ENCODE assay signal across 20 mouse cellular contexts in the genomic region with DNA sequence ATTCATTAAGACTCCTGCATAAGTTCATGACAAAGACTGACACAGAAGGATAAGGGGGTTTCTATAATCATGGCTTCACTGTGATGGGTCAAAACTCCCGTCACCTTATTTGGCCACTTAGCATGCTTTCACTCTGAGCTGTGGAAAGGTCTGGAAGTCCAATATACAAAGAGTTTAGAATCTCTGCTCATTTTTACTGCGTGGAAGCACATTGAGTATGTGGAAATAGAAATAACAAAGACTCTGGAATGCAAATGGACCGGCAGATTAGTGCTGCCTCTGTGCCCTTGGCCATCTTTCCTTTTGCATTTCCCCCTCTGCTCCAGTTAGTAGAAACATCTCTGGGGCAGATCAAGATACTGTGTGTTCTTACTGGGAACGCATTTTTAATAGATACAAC.
"Had no signal": no experiment of that assay in that cellular context is flagged by ENCODE, and none has a peak within 500 bp of the region (broad histone marks: within the 10 kb centered on the region; RNA-seq: fewer than 3 reads in every experiment).

No protein-coding gene starts in this region.

- H3K27me3 ChIP-seq: limb, embryonic 13.5 days; liver, embryonic 12.5 days; liver, embryonic 15.5 days; lung, embryonic 15.5 days; megakaryocyte, embryonic 14.5 days; midbrain, embryonic 15.5 days; neural tube, embryonic 12.5 days; neural tube, embryonic 15.5 days had no signal

- H3K4me1 ChIP-seq: liver, embryonic 12.5 days; liver, embryonic 15.5 days; lung, embryonic 15.5 days; megakaryocyte, embryonic 14.5 days; neural tube, embryonic 12.5 days had no signal

- H3K4me3 ChIP-seq: limb, embryonic 13.5 days; liver, embryonic 12.5 days; liver, embryonic 15.5 days; lung, embryonic 15.5 days; megakaryocyte, embryonic 14.5 days; midbrain, embryonic 10.5 days; midbrain, embryonic 15.5 days; neural tube, embryonic 12.5 days; neural tube, embryonic 15.5 days had no signal

- ATAC-seq: liver, embryonic 12.5 days; midbrain, embryonic 15.5 days had no signal

- H3K9ac ChIP-seq: limb, embryonic 13.5 days; liver, embryonic 12.5 days; liver, embryonic 15.5 days; lung, embryonic 15.5 days; midbrain, embryonic 15.5 days; neural tube, embryonic 12.5 days; neural tube, embryonic 15.5 days had no signal

- H3K27ac ChIP-seq: limb, embryonic 13.5 days; liver, embryonic 12.5 days; liver, embryonic 15.5 days; lung, embryonic 15.5 days; midbrain, embryonic 10.5 days; midbrain, embryonic 15.5 days; neural tube, embryonic 12.5 days; neural tube, embryonic 15.5 days had no signal

- H3K36me3 ChIP-seq: liver, embryonic 15.5 days; lung, embryonic 15.5 days had no signal

- DNase-seq: kidney, adult 18-20 months; kidney, adult 9 months; kidney, postnatal 14 days; kidney, postnatal 4 days; layer of hippocampus, adult 9-11 months; liver; lung, adult 18-20 months; lung, postnatal 10 days; lung, postnatal 36 days; thymus, adult 18-20 months; thymus, postnatal 36 days had no signal

- H3K9me3 ChIP-seq: limb, embryonic 13.5 days; liver, embryonic 12.5 days; liver, embryonic 15.5 days; lung, embryonic 15.5 days; midbrain, embryonic 10.5 days; midbrain, embryonic 15.5 days; neural tube, embryonic 12.5 days; neural tube, embryonic 15.5 days had no signal

- H3K4me2 ChIP-seq: limb, embryonic 13.5 days; liver, embryonic 12.5 days; liver, embryonic 15.5 days; lung, embryonic 15.5 days; midbrain, embryonic 15.5 days; neural tube, embryonic 12.5 days; neural tube, embryonic 15.5 days had no signal
